Mouse (Mus musculus): ENCODE measurements around the gene Dst. TPM values are rescaled to one million over a fixed set of nuclear protein-coding genes. Genes with fewer than 3 reads are reported as not detected.

The Dst gene
- total and polyA plus RNA-seq, 3 experiments, result 0.08 to 0.60 TPM; not detected in 1

DNA sequence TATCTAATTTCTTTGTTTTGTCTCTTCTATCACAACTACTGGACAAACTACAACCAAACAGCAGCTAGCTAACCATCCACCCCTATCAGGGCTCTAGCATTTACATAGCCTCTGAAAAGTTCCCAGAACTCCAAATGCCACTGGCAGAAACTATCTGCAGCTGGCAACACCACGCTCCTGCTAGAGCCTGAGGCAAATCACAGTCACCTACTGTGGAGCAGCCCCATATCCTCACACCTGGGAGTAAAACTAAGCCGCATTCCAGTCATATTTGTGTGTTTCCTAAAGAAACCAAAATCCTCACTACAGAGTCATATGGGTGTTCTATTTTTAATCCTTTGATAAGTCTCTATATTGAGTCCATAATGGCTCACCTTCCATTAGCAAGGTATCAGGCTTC is 194.6 kb downstream of the Dst start:
- Histone ChIP-seq H3K36me3 (ENCODE audit: control insufficient read depth in 1 of 2, insufficient read depth in 2 of 2, low read length in 2 of 2) (no peaks in the 10 kb centered on the region), H3K9me3 (replicated peaks; ENCODE audit: insufficient read depth, low read length) (no peaks in the 10 kb centered on the region), H3K27ac (ENCODE audit: control insufficient read depth, low read depth, low read length) (no peak overlapping the region), H3K4me3 (ENCODE audit: control insufficient read depth in 1 of 2, insufficient read depth in 1 of 2, low read depth in 2 of 2, low read length in 2 of 2) (no peak overlapping the region), H3K27me3 (ENCODE audit: control insufficient read depth in 1 of 2, insufficient read depth in 2 of 2, low read length in 2 of 2) (no peaks in the 10 kb centered on the region), H3K4me1 (ENCODE audit: control insufficient read depth in 1 of 2, insufficient read depth in 2 of 2, low read length in 2 of 2) (no peaks in the 10 kb centered on the region), H3K79me2 (ENCODE audit: control insufficient read depth, insufficient read depth, low read length, poor library complexity) (no peaks in the 10 kb centered on the region), H3K9ac (ENCODE audit: control insufficient read depth, low read depth, low read length, poor library complexity, severe bottlenecking) (no peak overlapping the region)
- no peak for TF ChIP-seq ELF1 (IDR thresholded peaks at IDR 0.05; ENCODE audit: low read depth, low read length)
- TF ChIP-seq POLR2AphosphoS2 (IDR thresholded peaks at IDR 0.05; ENCODE audit: low read length), result no peak
- no peak for TF ChIP-seq MEF2A (IDR thresholded peaks at IDR 0.05; ENCODE audit: extremely low read depth, insufficient replicate concordance, low read depth, low read length, poor library complexity, severe bottlenecking)
- TF ChIP-seq BHLHE40 (IDR thresholded peaks at IDR 0.05; ENCODE audit: borderline replicate concordance, low read depth, low read length), result no peak
- TF ChIP-seq ZNF384 (IDR thresholded peaks at IDR 0.05; ENCODE audit: low read depth, low read length), result no peak
- TF ChIP-seq KAT2A (conservative IDR thresholded peaks at IDR 0.05; ENCODE audit: low read depth, low read length), result no peak
- TF ChIP-seq MAFK (IDR thresholded peaks at IDR 0.05; ENCODE audit: borderline replicate concordance, low read depth, low read length), result no peak
- TF ChIP-seq ZMIZ1 (IDR thresholded peaks at IDR 0.05; ENCODE audit: low read depth, low read length), result no peak
- no peak for TF ChIP-seq MYC (IDR thresholded peaks at IDR 0.05; ENCODE audit: low read depth, low read length)
- TF ChIP-seq MXI1 (IDR thresholded peaks at IDR 0.05; ENCODE audit: low read depth, low read length), result no peak
- TF ChIP-seq USF2 (IDR thresholded peaks at IDR 0.05; ENCODE audit: borderline replicate concordance in 1 of 2, insufficient read depth in 1 of 2, low read depth in 1 of 2, low read length in 2 of 2), result no peak
- DNase-seq (ENCODE audit: low read depth, low spot score), result no peak

DNA sequence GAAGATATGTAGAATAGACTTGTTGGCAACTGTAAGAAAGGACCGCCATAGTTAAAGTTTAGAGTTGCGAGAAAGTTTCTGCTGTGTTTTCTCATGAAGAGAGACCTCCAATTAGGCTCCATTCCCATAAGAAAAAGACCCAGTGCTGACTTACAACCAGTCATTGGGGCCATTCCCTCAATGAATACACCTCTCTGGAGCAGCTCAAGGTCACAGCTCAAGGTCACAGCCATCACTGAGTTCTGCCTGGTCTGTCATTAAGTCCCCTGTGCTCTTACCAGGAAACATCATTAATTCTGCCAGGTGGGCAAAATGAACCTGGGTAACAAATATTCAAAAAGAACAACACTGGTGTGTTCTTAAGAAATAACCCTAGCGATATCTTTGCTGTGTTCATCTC is 195.2 kb downstream of the Dst start:
- no peak overlapping the region for H3K4me3 ChIP-seq (ENCODE audit: control insufficient read depth in 1 of 2, insufficient read depth in 1 of 2, low read depth in 2 of 2, low read length in 2 of 2)
- no peaks in the 10 kb centered on the region for H3K27me3 ChIP-seq (ENCODE audit: control insufficient read depth in 1 of 2, insufficient read depth in 2 of 2, low read length in 2 of 2)
- no peaks in the 10 kb centered on the region for H3K79me2 ChIP-seq (ENCODE audit: control insufficient read depth, insufficient read depth, low read length, poor library complexity)
- DNase-seq (ENCODE audit: low read depth, low spot score), result no peak
- H3K27ac ChIP-seq (ENCODE audit: control insufficient read depth, low read depth, low read length), result no peak overlapping the region
- no peaks in the 10 kb centered on the region for H3K9me3 ChIP-seq (replicated peaks; ENCODE audit: insufficient read depth, low read length)
- no peaks in the 10 kb centered on the region for H3K4me1 ChIP-seq (ENCODE audit: control insufficient read depth in 1 of 2, insufficient read depth in 2 of 2, low read length in 2 of 2)
- no peak for TF ChIP-seq CTCF (IDR thresholded peaks at IDR 0.05 in 2 of 3, conservative IDR thresholded peaks at IDR 0.05 in 1 of 3; ENCODE audit: control insufficient read depth in 1 of 3, insufficient read depth in 1 of 3, low read depth in 2 of 3, low read length in 3 of 3, poor library complexity in 1 of 3, severe bottlenecking in 1 of 3)
- no peak for TF ChIP-seq ZKSCAN1 (IDR thresholded peaks at IDR 0.05; ENCODE audit: low read depth, low read length)
- no peak for TF ChIP-seq ZNF384 (IDR thresholded peaks at IDR 0.05; ENCODE audit: low read depth, low read length)
- no peak for TF ChIP-seq USF1 (IDR thresholded peaks at IDR 0.05; ENCODE audit: low read depth, low read length)
- no peak for TF ChIP-seq POLR2AphosphoS2 (IDR thresholded peaks at IDR 0.05; ENCODE audit: low read length)
- TF ChIP-seq TBP (IDR thresholded peaks at IDR 0.05; ENCODE audit: low read depth, low read length), result no peak
- TF ChIP-seq MYB (IDR thresholded peaks at IDR 0.05; ENCODE audit: low read depth, low read length), result no peak
- no peaks in the 10 kb centered on the region for H3K36me3 ChIP-seq (ENCODE audit: control insufficient read depth in 1 of 2, insufficient read depth in 2 of 2, low read length in 2 of 2)
- no peak overlapping the region for H3K9ac ChIP-seq (ENCODE audit: control insufficient read depth, low read depth, low read length, poor library complexity, severe bottlenecking)

All from MEL (cell line).